ENCODE assay signal across 18 mouse cellular contexts in genomic region chr13:18575599-18575998, GRCm38 (mm10).
A peak's percentile ranks its signal among the peaks of the same experiment; 100 is the strongest.
DNase-seq lines count a peak whose midpoint lies in the region; ATAC-seq lines count a peak whose summit lies in the region.
"Had no signal": no experiment of that assay in that cellular context is flagged by ENCODE, and none has a peak within 500 bp of the region (broad histone marks: within the 10 kb centered on the region; RNA-seq: fewer than 3 reads in every experiment).

No protein-coding gene starts in this region.

- H3K9ac ChIP-seq in forebrain, embryonic 13.5 days = no peak overlapping the region
- no peak overlapping the region for H3K9ac ChIP-seq in forebrain, embryonic 12.5 days
- no peak overlapping the region for H3K9ac ChIP-seq in neural tube, embryonic 12.5 days
- no peak overlapping the region for H3K9ac ChIP-seq in embryonic facial prominence, embryonic 11.5 days (replicated peaks; ENCODE audit: low read length)

- H3K9me3 ChIP-seq in forebrain, embryonic 13.5 days (replicated peaks) = no peaks in the 10 kb centered on the region
- no peaks in the 10 kb centered on the region for H3K9me3 ChIP-seq in forebrain, embryonic 12.5 days
- H3K9me3 ChIP-seq in neural tube, embryonic 12.5 days = no peaks in the 10 kb centered on the region
- no peaks in the 10 kb centered on the region for H3K9me3 ChIP-seq in embryonic facial prominence, embryonic 11.5 days (replicated peaks; ENCODE audit: control insufficient read depth, low read length)
- H3K9me3 ChIP-seq: heart, embryonic 10.5 days had no signal

- H3K36me3 ChIP-seq in forebrain, embryonic 13.5 days (ENCODE audit: poor library complexity, severe bottlenecking) = no peaks in the 10 kb centered on the region
- H3K36me3 ChIP-seq in forebrain, embryonic 12.5 days (replicated peaks) = no peaks in the 10 kb centered on the region
- H3K36me3 ChIP-seq in neural tube, embryonic 12.5 days = no peaks in the 10 kb centered on the region
- H3K36me3 ChIP-seq in embryonic facial prominence, embryonic 11.5 days (replicated peaks; ENCODE audit: control insufficient read depth, insufficient read depth, low read depth, low read length) = no peaks in the 10 kb centered on the region
- H3K36me3 ChIP-seq: heart, embryonic 10.5 days had no signal

- H3K27me3 ChIP-seq in forebrain, embryonic 13.5 days = no peaks in the 10 kb centered on the region
- no peaks in the 10 kb centered on the region for H3K27me3 ChIP-seq in forebrain, embryonic 12.5 days
- no peaks in the 10 kb centered on the region for H3K27me3 ChIP-seq in neural tube, embryonic 12.5 days (replicated peaks)
- H3K27me3 ChIP-seq in embryonic facial prominence, embryonic 11.5 days (ENCODE audit: control insufficient read depth, insufficient read depth, low read length) = no peaks in the 10 kb centered on the region

- WGBS in forebrain, embryonic 13.5 days = 3% methylated on average over 5 of the region's 5 CpGs
- 2% methylated on average over 5 of the region's 5 CpGs for WGBS in forebrain, embryonic 12.5 days
- 3% methylated on average over 5 of the region's 5 CpGs for WGBS in neural tube, embryonic 12.5 days
- WGBS in embryonic facial prominence, embryonic 11.5 days = 7% methylated on average over 5 of the region's 5 CpGs

- no peak overlapping the region for H3K4me2 ChIP-seq in forebrain, embryonic 13.5 days
- H3K4me2 ChIP-seq in forebrain, embryonic 12.5 days = no peak overlapping the region
- no peak overlapping the region for H3K4me2 ChIP-seq in neural tube, embryonic 12.5 days (replicated peaks)
- no peak overlapping the region for H3K4me2 ChIP-seq in embryonic facial prominence, embryonic 11.5 days (ENCODE audit: low read depth, low read length)

- H3K27ac ChIP-seq in forebrain, embryonic 13.5 days = no peak overlapping the region
- no peak overlapping the region for H3K27ac ChIP-seq in forebrain, embryonic 12.5 days
- H3K27ac ChIP-seq in neural tube, embryonic 12.5 days = no peak overlapping the region
- H3K27ac ChIP-seq in embryonic facial prominence, embryonic 11.5 days (replicated peaks; ENCODE audit: low read depth, low read length) = no peak overlapping the region
- H3K27ac ChIP-seq: heart, embryonic 10.5 days; left cerebral cortex, adult 2 months had no signal

- DNase-seq in neural tube, embryonic 10.5 days (ENCODE audit: extremely low spot score, low spot score) = no peak
- peak; percentile 76 for DNase-seq in embryonic facial prominence, embryonic 11.5 days (ENCODE audit: low spot score)
- DNase-seq in retina, embryonic 14.5 days (ENCODE audit: low spot score) = peak; percentile 50
- DNase-seq in adrenal gland, postnatal 10 days = no peak
- DNase-seq: cerebellum, postnatal 10 days; gastrocnemius, postnatal 36 days; heart, postnatal 14 days; kidney, adult 9 months; kidney, postnatal 4 days; right cerebral cortex, postnatal 25 days had no signal

- H3K4me1 ChIP-seq in forebrain, embryonic 13.5 days = peaks cover 8% of the 10 kb centered on the region
- H3K4me1 ChIP-seq in forebrain, embryonic 12.5 days = peaks cover 7% of the 10 kb centered on the region
- no peaks in the 10 kb centered on the region for H3K4me1 ChIP-seq in neural tube, embryonic 12.5 days
- H3K4me1 ChIP-seq in embryonic facial prominence, embryonic 11.5 days (ENCODE audit: control insufficient read depth, insufficient read depth, low read length) = no peaks in the 10 kb centered on the region
- H3K4me1 ChIP-seq: heart, embryonic 10.5 days had no signal

- H3K4me3 ChIP-seq in forebrain, embryonic 13.5 days = no peak overlapping the region
- no peak overlapping the region for H3K4me3 ChIP-seq in forebrain, embryonic 12.5 days (replicated peaks)
- no peak overlapping the region for H3K4me3 ChIP-seq in neural tube, embryonic 12.5 days
- no peak overlapping the region for H3K4me3 ChIP-seq in embryonic facial prominence, embryonic 11.5 days (ENCODE audit: low read depth, low read length)
- H3K4me3 ChIP-seq: heart, embryonic 10.5 days; left cerebral cortex, adult 2 months had no signal

- ATAC-seq in forebrain, embryonic 13.5 days = peak; percentile 33; the same call in 1 of the 2 replicates
- no peak; the same call in 1 of the 2 replicates for ATAC-seq in forebrain, embryonic 12.5 days (ENCODE audit: low FRiP score)
- ATAC-seq in neural tube, embryonic 12.5 days (ENCODE audit: low FRiP score, low read depth) = peak; percentile 78
- ATAC-seq in embryonic facial prominence, embryonic 11.5 days (replicated peaks; ENCODE audit: insufficient number of reproducible peaks, low FRiP score, low TSS enrichment, low read depth) = peak; percentile 29; the same call in 1 of the 2 replicates
- ATAC-seq in megakaryocyte-erythroid progenitor cell, adult 5-6 weeks (replicated peaks; ENCODE audit: low FRiP score, low TSS enrichment, poor library complexity, severe bottlenecking) = no peak
- ATAC-seq: inflammation-experienced regulatory T-cells, adult 6 months; Patski had no signal

Comparison
In these comparisons a context has a peak if more than half of its experiments do, and no peak if none do; other contexts are left out.
1. ATAC-seq: peak in forebrain, embryonic 13.5 days (single experiment), neural tube, embryonic 12.5 days (single experiment) and embryonic facial prominence, embryonic 11.5 days (single experiment); none in forebrain, embryonic 12.5 days (single experiment) and megakaryocyte-erythroid progenitor cell, adult 5-6 weeks (single experiment).
2. DNase-seq: peak in embryonic facial prominence, embryonic 11.5 days (single experiment) and retina, embryonic 14.5 days (single experiment); none in neural tube, embryonic 10.5 days (single experiment) and adrenal gland, postnatal 10 days (single experiment).